Mouse (Mus musculus): ENCODE results near the gene Hist1h1a. TPM values are rescaled to one million over a fixed set of nuclear protein-coding genes. Genes with fewer than 3 reads are reported as not detected.

The Hist1h1a gene
- total RNA-seq, 2 experiments from 2014 or later, result 1.2 to 1.5 TPM

- Histone ChIP-seq H3K27ac (no peak overlapping the region), H3K4me3 (no peak overlapping the region)
- no peak for DNase-seq
- TF ChIP-seq CTCF (IDR thresholded peaks at IDR 0.05), result no peak
- intact Hi-C loops (cut with DNase I), result loop anchor here (5.0 to 10.0 kb wide), 3 partner anchors 52 to 305 kb away; partner anchors contain the start of genes Hist1h2ac, Hist1h2bc and Hist1h3e
Observed at GRCm38 (mm10) chr13:23737091-23737490, 26.4 kb upstream of the Hist1h1a start.

GRCm38 (mm10) chr13:23738041-23738440, 25.4 kb upstream of the Hist1h1a start:
- DNase-seq, result no peak
- no peak for TF ChIP-seq CTCF (IDR thresholded peaks at IDR 0.05)
- peak overlapping the region; percentile 96 for H3K27ac ChIP-seq
- peak overlapping the region; percentile 96 for H3K4me3 ChIP-seq
- intact Hi-C loops (cut with DNase I), result loop anchor here (2.0 to 10.0 kb wide), 4 partner anchors 53 to 306 kb away; partner anchors contain the start of genes Hist1h1e, Hist1h2ac, Hist1h2bc and Hist1h3e

GRCm38 (mm10) chr13:23738677-23739068, 24.8 kb upstream of the Hist1h1a start, which contains the start of gene Hist1h1c:
Hist1h1c (plus strand) TSS chr13:23738808.
- no peak; the same call in 1 of the 2 replicates for TF ChIP-seq CTCF (IDR thresholded peaks at IDR 0.05)
- intact Hi-C loops (cut with DNase I), result loop anchor here (2.0 to 10.0 kb wide), 4 partner anchors 54 to 306 kb away; partner anchors contain the start of genes Hist1h1e, Hist1h2ac, Hist1h2bc and Hist1h3e
- peak; percentile 92 for DNase-seq
- peak within 1 kb of the TSS; percentile 96 for H3K4me3 ChIP-seq
- H3K27ac ChIP-seq, result peak within 1 kb of the TSS; percentile 96

DNA sequence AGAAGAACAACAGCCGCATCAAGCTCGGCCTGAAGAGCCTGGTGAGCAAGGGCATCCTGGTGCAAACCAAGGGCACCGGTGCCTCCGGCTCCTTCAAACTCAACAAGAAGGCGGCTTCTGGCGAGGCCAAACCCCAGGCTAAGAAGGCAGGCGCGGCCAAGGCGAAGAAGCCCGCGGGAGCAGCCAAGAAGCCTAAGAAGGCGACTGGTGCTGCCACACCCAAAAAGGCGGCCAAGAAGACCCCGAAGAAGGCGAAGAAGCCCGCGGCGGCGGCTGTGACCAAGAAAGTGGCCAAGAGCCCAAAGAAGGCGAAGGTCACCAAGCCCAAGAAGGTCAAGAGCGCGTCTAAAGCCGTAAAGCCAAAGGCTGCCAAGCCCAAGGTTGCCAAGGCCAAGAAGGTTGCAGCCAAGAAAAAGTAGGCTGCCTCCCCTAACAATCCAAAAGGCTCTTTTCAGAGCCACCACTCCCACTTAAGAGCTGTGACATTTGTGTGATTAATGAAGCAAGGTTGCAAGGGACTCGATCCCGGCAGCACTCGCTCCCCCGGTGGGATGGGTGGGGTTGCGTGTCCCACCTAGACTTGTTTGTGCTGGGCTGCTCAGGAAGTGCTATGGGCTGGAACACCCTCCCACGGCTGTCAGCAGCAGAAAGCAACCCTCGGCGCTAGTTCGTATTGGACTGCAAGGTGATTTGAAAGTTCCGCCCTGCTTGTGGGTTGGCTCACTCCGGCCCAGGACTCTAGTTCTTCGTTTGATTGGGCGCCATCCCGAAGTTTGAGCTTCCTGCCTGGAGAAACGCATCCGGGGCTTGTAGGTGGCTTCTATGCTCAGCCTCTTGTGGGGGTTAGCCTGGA, 24.2 kb upstream of the Hist1h1a start:
- no peak for TF ChIP-seq CTCF (IDR thresholded peaks at IDR 0.05)
- DNase-seq, result peak; percentile 95
- intact Hi-C loops (cut with DNase I), result loop anchor here (2.0 to 10.0 kb wide), 4 partner anchors 54 to 307 kb away; partner anchors contain the start of genes Hist1h1e, Hist1h2ac, Hist1h2bc and Hist1h3e
- H3K4me3 ChIP-seq, result peak overlapping the region; percentile 96
- peak overlapping the region; percentile 96 for H3K27ac ChIP-seq

DNA sequence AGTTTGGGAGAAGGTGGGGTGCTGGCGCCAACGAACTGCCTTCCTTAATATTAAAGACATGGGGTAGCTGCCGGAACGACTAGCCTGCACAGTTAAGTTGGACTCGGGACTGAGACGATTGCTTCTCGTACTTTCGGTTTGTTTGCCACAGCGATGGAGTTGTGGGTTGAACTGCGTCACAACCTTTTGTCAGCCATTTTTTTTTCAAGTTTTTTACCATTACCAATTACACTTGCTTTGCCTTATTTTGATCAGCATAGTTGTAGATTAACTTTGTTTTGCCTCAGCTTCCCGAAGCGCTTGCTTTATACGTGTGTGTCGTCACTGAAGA, 23.6 kb upstream of the Hist1h1a start:
- DNase-seq, result no peak

DNA sequence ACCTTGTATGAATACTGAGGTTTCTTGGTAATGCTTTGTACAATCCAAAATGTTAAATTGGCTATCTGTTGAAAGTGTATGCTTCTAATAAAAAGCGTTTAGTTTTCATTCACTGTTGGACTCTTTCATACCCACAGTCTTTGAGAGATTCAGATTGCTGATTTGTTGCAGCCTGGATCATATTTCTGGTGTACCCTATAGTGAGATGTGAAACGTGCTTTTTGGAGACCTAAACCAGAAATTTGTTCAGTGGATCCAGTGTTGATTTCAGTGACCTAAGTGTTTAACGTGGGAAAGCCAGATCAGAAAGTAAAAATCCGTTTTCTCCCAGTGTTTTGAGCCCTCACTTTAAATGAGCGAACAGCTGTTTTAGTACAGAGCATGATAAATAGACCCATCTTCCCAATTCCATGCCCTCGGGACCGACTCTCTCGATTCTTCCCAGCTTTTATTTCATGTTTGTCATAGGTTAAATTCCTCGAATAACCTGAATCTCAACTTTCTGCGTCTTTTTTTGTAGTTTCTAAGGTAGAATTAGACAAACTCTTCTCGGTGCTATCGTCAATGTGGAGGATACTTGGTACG, 23.1 kb upstream of the Hist1h1a start:
- DNase-seq, result no peak
- Histone ChIP-seq H3K4me3 (peak overlapping the region; percentile 96), H3K27ac (peak overlapping the region; percentile 96)
- TF ChIP-seq CTCF (IDR thresholded peaks at IDR 0.05), result no peak
- intact Hi-C loops (cut with DNase I), result no loop called here

More for the DNA sequence above, 23.6 kb upstream of the Hist1h1a start:
- TF ChIP-seq CTCF (IDR thresholded peaks at IDR 0.05), result no peak
- Histone ChIP-seq H3K4me3 (peak overlapping the region; percentile 96), H3K27ac (peak overlapping the region; percentile 96)
- intact Hi-C loops (cut with DNase I), result loop anchor here (2.0 to 10.0 kb wide), 4 partner anchors 55 to 308 kb away; partner anchors contain the start of genes Hist1h1e, Hist1h2ac, Hist1h2bc and Hist1h3e

DNA sequence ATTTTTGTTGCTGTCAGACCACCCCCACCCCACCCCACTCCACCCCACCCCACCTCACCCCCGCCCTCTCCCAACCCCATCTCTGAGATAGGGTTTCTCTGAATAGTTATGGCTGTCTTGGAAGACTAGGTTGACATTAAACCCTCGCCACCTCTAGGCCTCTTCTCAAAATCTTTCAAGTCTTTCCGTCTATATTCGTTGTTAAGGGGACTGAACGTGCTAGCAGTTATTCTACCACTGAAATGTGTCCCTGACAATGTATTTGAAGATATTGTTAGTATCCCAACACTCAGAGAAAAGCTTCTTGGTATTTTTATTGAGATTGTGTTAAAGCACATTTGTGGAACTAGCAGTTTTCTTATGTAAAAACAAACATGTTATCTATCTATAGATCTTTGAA, 22.6 kb upstream of the Hist1h1a start:
- intact Hi-C loops (cut with DNase I), result no loop called here
- H3K4me3 ChIP-seq, result peak overlapping the region; percentile 96
- no peak for TF ChIP-seq CTCF (IDR thresholded peaks at IDR 0.05)
- no peak for DNase-seq
- peak overlapping the region; percentile 96 for H3K27ac ChIP-seq

DNA sequence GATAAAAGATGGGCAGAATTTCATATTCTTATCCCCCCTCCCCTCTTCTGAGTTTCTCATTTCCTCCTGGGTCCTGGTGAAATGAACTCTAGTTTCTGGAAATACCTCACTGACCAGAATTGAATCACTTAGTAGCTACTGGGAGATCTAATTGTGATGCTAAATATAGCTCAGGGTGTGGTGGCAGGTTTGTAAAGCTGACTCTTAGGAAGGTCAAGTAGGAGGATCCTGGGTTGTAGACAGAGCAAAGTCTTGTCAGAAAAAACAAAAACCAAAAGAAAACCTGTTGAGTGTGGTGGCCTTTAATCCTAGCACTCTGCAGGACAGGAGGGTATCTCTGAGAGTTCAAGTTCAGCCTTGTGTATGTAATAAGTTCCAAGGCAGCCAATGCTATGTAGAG, 21.5 kb upstream of the Hist1h1a start:
- H3K27ac ChIP-seq, result no peak overlapping the region
- TF ChIP-seq CTCF (IDR thresholded peaks at IDR 0.05), result no peak
- no peak overlapping the region for H3K4me3 ChIP-seq
- DNase-seq, result no peak
- intact Hi-C loops (cut with DNase I), result no loop called here

- H3K27ac ChIP-seq, result no peak overlapping the region
- intact Hi-C loops (cut with DNase I), result no loop called here
- TF ChIP-seq CTCF (IDR thresholded peaks at IDR 0.05), result no peak
- DNase-seq, result no peak
- no peak overlapping the region for H3K4me3 ChIP-seq
Observed at GRCm38 (mm10) chr13:23743215-23743614, 20.3 kb upstream of the Hist1h1a start.

GRCm38 (mm10) chr13:23743963-23744362, 19.5 kb upstream of the Hist1h1a start:
- no peak overlapping the region for H3K27ac ChIP-seq
- no peak for TF ChIP-seq CTCF (IDR thresholded peaks at IDR 0.05)
- DNase-seq, result no peak
- H3K4me3 ChIP-seq, result no peak overlapping the region
- intact Hi-C loops (cut with DNase I), result no loop called here

- H3K27ac ChIP-seq, result no peak overlapping the region
- H3K4me3 ChIP-seq, result peak overlapping the region; percentile 70
- intact Hi-C loops (cut with DNase I), result loop anchor here (5.0 kb wide), 2 partner anchors 162 to 1702 kb away; partner anchors contain the start of genes Hist1h2ag, Hist1h2bj, Hist1h4d and Hist1h4i
- no peak for DNase-seq
- TF ChIP-seq CTCF (IDR thresholded peaks at IDR 0.05), result no peak
Observed at GRCm38 (mm10) chr13:23744421-23745380, 18.8 kb upstream of the Hist1h1a start.
